Mouse (Mus musculus): ENCODE measurements around the gene Il1rap.

DNA sequence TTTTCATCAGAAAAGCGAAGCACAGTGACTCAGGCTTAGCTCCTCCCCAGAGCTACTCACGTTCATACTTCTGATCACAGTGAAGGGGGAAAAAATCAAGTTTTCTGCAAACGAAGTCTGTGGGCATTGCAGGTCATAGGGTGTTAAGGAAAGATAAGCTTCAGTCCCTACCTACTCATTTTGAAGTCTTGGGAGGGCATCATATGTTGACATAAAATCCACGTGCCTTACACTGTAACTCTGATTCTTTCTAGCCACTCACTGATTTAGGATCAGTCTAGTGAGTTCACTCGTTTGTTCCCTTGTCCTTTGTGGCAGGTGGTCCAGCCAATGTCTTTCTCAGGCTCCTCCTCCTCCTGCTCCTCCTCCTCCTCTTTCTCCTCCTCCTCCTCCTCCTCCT is 17.1 kb downstream of the Il1rap start:
- TF ChIP-seq POLR2A (IDR thresholded peaks at IDR 0.05; ENCODE audit: insufficient read length, low read depth) (no peak), E2F4 (IDR thresholded peaks at IDR 0.05; ENCODE audit: insufficient read depth) (no peak), MYOG (IDR thresholded peaks at IDR 0.05; ENCODE audit: control insufficient read depth in 1 of 3, insufficient read depth in 1 of 3, insufficient read length in 2 of 3, low read depth in 2 of 3) (no peak)

Data from myocyte (in vitro differentiated cells).